Mouse (Mus musculus): ENCODE measurements around the gene Chd5.

DNA sequence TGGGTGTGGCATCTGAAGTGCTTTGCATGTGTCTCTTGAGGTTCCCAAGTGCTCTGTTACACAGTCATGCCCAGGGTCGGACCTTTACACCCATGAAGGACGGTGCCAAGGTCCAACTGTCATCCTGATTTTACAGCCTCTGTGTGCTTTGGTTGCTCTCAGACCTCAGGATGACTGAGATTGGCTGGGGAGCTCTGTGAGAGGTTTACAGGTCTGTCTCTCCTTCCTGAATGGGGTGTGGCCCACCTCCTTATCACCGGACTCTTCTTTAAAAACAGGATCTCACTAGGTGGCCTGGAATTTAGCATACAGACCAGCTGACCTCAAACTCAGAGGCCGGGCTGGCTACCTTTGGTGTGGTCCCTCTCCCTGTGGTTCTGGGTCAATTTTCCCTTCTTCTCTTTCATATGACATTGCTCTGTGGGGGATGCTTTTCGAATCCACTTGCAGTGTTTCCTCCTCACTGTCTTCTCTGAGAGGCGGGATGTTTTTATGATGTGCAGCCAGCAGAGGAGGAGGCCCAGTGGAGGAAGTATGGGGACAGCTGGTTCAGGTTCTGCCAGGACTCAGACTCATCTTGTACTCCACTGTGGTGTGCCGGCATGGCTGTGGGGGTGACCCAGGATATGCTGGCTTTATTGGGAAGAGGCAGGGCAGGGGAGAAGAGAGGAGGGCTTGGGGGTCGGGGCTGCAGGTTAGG lies 12.4 kb downstream of the Chd5 start:
- no peak for TF ChIP-seq CTCF (IDR thresholded peaks at IDR 0.05; ENCODE audit: low read depth)
- no peak for TF ChIP-seq EP300 (IDR thresholded peaks at IDR 0.05; ENCODE audit: low read depth)

Measured in liver, postnatal 0 days (tissue).